Mouse (Mus musculus) cerebellum, postnatal 4 days (tissue): ENCODE results near the gene Hrh1.

Experiments used
- DNase-seq, 2 experiments: peaks; one replicate each; pipeline ENCODE4 v3.0.0; 2022; ENCODE audit warnings: low spot score in 2 of 2, mixed read lengths in 1 of 2

Gene Hrh1

DNA sequence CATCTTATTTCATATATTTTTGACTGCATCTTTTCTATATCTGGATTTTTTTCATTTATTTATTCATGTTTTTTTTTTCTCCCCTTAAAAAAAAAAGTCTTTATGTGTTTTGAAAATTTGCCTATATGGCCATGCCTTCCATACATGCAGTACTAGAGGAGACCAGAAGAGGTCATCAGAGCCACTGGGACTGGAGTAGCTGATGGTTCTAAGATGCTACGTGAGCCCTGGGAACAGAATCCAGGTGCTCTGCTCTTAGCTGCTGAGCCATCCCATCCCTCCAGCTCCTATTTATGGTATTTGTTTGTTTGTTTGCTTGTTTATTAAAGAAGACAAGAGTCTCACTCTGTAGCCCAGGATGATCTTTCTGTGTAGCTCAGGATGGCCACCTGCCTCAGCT, 8.9 kb downstream of the Hrh1 start:
- no peak for DNase-seq

DNA sequence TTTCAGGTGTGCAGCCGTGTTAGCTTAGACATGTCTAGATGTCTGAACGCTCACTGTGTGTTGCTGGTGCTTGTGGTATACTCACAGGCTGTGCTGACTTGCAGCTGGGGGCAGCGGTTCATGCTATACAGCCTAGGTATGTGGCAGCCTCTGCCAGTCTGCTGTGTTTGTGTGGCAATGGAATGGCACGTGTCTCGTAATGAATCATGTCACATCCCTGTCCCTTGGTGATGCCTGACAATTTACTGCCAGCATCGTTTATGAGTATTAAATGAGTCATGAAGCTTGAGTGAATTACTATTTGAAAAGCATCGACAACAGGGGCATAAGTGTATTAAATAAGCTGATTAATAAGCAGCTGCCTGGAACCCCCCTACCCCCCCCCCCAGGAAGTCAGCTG, 9.3 kb downstream of the Hrh1 start:
- no peak for DNase-seq

DNA sequence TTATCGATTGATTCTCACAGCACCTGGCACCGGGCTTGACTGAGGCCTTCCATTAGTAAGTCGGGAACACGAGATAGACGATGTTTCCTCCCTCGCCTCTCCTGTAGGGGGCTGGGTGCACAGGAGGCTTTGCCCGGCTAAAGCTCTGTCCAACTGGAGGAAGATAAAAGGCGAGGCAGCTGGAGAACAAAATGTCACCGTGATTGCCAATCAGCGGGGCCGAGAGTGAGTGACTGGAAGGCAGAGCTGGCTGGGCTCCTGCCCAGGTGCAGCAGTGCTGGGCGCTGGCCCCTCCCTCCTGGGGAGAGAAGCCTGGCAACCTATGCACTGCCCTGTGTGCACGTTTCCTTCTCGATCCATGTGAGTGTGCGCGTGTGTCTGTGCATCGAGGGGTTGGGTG, 10.5 kb downstream of the Hrh1 start:
- DNase-seq = no peak

DNA sequence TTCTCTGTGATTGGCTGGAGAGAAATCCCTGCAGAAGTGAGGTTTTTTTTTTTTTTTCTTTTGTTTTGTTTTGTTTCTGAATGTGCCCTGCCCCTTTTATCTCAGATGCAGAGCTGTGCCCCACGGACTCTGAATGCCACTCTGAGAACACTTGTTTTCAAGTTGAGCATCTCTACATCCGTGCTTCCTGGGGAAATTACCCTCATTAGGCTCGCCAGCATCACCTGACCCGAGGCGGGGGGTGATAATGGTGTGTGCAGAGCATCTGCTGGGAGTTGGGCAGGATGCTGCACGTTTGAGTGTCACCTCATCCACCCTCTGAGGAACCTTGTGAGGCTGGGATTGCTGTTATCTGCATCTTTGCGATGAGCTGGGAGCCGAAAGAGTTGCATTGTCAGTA, 14.2 kb downstream of the Hrh1 start:
- DNase-seq = no peak

DNA sequence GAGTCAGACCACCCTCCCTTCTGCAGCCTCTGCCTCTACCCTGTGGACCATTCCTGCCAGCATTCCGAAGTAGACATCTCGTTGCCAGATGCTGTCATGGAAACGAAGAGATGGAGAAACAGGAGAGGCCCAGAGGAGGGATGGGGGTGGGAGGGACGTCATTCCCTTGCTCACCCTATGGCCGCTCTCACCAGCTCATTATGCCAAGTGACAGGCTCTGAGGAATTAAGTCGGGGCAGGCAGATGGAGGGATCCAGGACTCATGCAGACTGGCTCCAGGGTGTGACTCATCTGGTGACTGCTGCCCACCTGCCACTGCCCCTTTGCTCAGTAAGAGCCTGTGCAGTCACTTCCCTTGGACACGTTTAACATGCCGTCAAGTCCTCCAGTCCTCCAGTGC, 16.8 kb downstream of the Hrh1 start:
- DNase-seq = no peak

DNA sequence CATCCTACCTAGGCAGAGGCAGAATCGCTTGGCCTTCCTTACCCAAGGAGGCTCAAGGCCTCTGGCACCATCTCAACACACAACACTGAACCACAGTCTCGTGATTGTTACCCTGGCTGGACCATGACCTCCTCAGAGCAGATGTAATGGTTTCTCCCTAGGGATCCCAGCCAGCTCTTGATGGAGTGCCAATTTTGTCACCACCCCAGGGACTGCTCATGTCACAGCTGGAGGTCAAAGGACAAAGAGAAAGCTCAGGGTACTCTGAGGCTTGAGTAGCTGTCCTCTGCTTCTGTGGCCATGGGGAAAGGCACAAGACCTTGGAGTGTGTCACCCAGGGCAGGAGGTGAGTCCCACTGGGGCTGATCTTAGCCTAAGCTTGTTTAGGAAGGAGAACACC, 20.3 kb downstream of the Hrh1 start:
- no peak for DNase-seq

DNA sequence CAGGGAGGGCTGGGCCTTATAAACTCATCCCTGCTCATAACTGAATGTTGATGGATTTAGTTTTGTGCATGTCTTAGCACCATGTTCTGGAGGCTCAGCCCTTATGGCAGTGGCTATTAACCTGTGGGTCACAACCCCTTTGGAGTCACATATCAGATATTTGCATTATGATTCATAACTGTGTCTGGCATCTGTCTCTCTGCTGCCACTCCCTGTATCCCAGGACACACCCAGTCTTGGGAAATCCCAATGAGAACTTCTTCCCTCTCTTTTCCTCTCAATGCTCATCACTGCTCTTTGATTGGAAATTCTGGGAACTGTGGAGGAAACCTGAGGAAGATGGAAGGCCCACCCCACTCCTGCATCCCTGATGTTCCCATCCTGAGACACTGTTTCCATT, 23.3 kb downstream of the Hrh1 start:
- DNase-seq = no peak

DNA sequence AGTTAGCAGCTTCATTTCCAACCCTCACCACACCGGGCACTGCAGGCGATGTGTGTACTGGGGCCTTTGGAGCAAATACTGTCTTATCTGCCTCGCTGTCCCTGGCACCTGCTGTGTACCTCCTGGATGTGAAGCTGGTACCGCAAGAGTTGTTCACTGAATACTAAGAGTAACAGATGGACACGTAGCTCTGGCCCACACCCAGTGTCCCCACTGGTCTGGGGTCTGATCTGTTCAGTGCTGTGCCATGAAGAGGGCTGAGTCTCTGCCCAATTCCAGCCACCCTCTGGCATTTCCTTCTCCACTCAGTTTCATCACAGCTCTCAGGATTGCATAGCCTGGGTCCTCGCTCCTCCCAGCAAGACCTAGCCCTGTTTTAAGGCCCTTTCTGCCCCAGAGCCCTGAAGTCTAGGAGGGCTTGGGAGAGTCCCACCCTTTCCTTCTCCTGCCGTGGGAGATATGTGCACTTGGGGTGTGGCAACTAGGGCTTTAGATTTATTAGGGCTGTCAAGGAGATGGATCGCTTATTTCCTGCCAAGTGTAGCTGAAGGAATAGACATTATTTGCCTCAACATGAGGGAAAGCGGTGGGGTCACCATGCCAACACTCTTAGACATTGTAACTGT, 25.4 kb downstream of the Hrh1 start:
- no peak for DNase-seq

DNA sequence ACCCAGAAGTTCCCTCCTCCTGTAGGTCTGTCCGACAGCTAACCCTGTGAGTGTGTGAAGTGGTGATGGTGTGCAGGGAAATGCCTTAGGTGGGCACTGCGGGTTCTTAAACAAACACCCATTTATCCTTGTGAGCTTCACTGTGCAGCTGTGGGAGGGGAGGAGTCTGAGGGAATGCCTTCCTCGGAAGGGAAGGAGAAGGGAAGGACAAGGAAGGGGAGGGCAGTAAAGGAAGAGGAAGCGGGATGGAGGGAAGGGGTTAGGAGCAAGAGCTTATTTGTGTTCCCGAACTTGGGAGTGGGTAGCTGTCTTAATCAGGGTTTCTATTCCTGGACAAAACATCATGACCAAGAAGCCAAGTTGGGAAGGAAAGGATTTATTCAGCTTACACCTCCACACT, 27.6 kb downstream of the Hrh1 start:
- DNase-seq = no peak

DNA sequence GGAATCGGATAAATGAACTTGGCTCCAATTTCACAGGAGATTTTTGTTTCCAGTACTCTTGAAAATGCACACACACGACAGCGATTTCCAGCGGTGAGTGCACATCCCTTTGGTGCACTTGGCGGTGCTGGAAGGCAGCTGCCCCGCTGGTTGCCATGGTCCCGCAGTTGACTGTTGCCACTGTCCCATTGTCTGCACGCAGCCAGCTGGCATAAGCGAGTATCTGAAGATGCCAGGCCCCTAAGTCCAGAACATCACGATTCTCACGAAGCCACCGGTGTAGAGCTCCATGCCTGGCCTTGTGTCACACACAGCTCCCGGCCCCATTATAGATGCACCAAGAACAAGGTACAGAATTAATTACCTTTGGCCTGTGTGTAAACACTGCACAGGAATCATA, 29.9 kb downstream of the Hrh1 start:
- no peak for DNase-seq

DNA sequence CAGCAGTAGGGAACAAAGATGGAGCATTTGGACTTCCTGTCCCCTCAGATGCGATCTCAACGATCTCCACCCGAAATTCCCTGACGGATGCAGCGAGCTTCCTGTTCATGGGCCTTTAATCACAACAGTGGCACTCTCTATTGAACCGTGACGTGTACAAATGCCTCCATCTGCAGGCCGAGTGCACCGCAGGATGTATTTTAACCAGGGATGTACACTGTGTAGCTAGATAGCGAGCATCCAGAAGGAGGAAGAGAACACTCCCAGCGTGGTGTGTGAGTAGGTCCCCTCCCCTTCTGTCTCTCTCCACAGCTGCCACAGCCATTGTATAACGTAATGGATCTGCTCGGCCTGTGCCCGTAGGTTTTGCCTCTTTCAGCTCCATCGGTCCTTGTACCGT, 31.1 kb downstream of the Hrh1 start:
- no peak for DNase-seq

DNA sequence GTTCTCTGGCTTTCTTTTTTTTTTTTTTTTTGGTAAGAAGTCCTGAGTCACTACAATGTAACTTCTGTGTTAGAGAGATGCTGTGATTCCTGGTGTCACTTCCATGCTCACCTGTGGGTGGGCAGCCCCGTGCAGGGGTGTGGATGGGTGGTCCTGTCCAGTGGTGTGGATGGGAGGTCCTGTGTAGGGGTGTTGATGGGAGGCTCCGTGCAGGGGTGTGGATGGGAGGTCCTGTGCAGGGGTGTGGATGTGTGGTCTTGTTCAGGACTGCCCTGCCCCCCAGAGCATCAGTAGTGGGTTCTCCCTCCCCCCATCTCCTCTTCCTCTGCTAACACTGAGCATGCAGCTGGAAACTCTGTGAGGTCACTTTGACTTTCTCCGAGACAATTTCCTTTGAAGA, 34.9 kb downstream of the Hrh1 start:
- no peak for DNase-seq

DNA sequence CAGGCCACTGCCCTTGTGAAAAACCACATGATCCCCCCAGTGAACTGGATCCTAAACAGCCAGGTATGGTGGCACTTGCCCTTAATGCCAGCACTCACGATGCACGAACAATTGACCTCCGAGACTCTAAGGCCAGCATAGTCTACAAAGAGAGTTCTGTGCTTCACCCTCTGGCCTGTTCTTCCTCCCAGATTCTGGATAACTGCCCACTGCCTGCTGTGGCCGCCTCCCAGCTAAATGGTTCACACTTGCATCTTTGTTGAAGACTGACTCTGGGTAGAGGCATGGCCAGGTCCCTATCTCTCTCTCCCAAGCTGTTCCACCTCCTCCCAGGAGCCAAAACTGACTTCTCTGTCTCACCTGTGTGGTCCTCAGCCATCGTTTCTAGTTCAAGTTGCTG, 36.8 kb downstream of the Hrh1 start:
- DNase-seq = no peak

DNA sequence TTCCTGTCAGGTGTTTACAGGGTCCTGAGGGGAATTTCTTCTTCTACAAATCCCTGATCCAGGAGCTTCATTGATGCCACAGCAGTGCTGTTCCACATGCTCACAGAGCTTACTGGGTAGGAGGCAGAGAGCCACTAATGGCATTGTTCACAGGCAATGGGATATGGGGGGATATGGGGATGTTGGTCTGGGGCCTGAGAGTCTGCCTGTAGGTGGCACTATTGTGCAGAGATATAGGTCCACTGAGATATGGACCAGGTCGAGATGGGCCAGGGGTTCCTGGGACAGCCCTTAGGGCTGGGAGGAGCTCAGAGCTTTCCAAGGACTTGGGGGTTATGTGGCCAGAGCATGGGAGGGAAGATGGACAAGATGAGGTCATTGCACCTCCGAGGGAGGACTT, 42.6 kb downstream of the Hrh1 start:
- no peak for DNase-seq

DNA sequence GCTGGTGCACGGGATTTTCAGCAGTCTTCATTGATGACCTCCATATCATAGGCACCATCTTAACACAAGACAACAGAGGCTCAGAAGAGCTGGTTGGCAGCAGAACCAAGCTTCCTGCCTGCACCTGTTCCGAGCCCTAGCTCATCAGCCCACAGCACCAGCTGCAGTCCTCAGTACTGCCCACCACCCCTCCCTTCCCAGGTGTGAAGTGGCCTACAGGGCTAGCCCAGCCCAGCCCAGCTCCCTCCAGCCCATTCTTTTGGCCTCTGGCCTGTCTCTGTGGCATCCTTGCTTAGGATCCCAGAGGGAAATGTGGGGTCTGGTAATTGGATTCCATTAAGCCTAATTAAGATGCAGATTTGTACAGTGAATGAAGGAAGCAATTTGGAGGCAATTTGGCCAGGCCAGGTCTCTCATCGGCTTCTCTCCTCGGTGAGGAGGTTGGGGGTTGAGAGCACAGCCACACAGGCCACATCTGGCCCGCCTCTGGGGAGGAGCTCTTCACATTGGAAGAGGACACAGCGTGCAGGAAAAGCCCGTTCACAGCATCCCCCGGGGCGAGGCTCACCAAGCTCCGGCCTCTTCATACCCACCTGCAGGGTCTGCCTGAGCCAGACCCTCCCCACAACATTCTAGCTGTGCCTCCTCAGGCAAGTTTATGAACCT, 43.2 kb downstream of the Hrh1 start:
- no peak for DNase-seq

DNA sequence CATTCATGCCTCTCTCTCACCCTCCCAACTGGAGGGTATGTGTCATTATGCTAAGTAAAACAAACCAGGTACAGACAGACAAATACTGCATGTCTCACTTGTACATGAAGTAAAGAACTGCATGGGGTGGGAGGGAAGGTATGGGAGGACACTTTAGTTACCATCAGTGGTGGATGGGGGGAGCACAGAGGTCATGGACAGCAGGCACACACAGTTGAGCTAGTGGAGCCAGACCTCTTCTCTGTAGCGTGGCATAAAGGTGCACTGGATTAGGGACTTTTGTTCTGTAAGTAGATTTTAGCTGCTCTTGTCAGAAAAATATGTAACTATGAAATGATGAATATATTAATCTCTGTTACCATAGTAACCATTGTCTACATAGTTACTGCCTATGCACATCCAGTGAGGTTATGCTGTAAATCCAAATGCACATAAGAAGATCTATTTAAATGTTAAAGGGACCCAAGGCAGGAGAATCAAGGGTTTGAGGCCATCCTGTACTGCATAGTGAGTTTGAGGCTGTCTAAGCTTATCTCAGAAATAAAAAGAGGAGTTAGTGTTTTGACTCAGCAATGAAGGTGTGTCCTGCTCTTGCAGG, 46.6 kb downstream of the Hrh1 start:
- DNase-seq = no peak

DNA sequence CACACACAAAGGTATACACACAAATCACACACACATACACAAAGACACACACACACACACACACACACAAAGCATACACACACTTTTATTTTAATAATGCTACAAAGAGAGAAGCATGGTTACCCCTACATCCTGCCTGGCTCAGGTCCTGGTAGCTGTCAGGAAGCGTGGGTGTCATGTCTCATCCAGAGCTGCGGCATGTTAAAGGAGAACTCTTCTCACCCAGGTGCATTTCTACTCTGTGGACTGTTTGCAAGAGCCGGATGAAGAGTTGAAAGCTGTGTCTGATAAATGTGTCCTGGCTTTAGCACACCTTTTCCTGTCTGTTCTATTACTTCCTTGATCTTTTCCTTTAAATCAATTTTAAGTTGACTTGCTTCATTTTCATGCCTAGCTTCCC, 47.2 kb downstream of the Hrh1 start:
- no peak for DNase-seq

DNA sequence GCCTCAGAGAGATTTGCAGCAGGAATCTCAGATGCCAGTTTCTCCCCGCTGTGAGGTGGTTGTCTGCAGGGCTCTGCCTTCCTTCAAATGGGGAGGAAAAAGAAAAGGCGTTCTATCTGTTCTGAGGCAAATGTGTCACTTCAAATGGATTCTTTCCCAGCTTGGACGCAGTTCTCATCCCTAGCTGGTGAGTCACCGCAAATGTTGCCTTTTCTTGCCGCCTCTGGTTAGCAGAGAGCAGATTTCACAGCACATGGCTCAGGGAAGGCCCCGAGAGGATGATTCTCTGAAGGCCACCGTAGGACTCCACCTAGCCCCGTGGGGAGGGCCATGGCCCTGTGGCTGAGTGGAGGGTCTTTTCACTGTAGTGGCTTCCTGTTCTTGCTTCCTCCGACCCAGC, 51.2 kb downstream of the Hrh1 start:
- DNase-seq = no peak

DNA sequence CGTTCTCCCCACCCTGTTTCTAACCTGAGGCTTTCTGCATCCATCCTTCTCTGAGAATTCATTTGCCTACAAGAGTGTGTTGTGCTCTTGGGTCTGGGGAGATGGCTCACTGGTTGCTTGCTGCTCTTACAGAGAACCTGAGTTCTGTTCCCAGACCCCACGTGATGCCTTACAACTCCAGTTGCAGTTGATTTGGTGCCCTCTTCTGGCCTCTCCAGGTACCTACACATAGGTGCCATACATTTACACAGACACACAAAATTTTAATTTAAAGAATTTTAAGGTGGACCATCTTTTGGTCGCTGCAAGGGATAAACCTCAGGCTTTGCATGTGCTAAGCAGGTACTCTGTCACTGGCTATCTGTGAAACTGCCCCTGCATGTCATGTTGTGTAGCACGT, 57.5 kb downstream of the Hrh1 start:
- DNase-seq = no peak

DNA sequence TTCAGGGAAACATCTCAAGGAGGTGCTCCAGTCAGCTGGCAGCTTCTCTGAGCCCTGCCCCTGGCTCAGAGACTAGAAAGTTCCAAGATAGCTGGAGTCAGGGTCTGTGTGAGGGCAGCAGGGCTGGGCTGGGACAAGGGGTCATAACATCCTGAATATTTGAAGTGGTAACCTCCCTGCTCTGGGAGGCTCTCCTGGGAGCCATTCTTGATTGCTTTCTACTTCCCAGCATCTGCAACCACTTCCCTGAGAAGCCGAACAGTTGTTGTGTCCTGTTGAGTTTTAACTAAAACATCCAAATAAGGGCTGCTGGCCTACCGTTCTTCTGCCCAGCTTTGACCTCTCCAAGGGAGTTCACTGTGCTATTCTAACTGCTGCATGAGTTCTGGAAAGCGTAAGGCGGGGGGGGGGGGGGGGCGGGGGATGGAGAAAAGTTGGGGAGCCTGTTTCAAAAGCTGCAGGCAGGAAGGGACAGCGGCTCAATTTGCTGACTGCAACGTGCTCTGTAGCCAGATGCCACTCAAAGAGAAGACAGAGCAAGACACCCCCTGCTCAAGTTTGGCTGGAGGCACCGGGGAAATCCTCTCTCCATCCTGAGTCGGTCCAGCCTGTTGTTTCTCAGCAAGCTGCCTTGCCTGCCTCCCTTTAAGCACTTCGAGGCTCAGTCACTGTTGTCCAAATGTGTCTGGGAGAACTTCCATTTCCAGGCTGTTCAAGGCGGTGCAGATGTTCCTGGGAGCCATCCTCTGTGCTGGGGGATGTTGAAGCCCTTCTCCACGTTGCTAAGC, 58.7 kb downstream of the Hrh1 start:
- DNase-seq = no peak

DNA sequence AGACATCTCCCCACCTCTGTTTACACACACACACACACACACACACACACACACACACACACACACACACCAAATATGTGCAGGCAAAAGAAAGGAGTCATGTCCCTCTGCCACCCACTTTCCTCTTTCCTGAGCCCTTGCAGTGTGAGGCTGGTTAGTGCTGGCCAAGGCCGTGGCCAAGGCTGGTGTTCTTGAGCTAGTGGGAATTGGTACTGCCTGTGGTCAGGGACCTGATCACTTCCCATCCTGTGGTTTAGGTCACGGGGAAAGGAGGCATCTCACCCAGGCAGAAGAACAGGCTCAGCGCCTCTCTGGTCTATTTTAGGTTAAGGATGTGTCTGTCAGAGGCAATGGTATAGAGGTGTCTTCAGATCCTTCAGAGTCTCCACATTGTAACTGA, 59.6 kb downstream of the Hrh1 start:
- no peak for DNase-seq

DNA sequence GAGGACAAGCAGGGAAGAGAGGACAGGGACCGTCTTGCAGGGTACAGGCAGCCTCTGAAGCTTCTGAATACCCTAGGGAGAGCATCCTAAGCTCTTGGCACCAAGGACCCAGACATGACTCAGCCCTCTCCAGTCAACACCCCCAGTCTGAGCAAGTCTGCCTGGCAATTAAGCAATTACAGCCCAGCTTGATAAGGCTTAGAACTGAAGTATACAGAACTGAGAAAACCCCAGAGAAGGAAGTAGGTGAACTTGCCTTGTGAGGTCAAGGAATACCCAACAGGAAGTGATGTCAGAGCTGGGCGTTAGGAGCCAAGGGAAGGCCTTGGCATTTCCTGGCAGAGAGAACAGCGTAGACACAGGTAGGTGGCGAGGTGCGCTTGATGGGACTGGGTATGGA, 60.5 kb downstream of the Hrh1 start:
- DNase-seq = no peak

DNA sequence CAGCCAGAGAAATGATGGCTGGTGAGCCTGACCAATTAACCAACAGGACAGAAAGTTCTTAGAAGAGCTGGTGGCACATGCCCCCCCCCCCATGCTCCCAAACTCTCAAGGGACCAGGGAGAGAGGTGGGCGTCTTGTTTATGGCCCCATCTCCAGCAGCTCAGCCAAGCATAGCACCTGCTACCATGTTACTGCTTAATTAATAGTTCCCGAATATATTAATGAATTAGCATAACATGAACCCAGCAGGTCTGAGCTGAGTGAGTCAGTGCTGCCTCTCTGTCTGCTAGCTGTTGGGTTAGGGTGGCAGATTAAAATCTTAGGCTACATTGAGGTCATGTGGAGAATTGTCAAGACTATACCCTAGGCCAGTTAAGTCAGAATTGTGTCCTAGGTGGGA, 62.2 kb downstream of the Hrh1 start:
- DNase-seq = no peak
